Mouse (Mus musculus) layer of hippocampus, adult 18-20 months (tissue): ENCODE results near the gene Ldb1. TPM values are rescaled to one million over a fixed set of nuclear protein-coding genes. Genes with fewer than 3 reads are reported as not detected.

Source experiments
- DNase-seq, 2 experiments: peaks; one replicate each; pipeline ENCODE4 v3.0.0; 2022; ENCODE audit warnings: low spot score in 2 of 2
- long read RNA-seq: library from polyadenylated mRNA; stranded (forward); transcript quantifications from one replicate; pipeline ENCODE4 v2.0.0, GENCODE M21; 2021
- total RNA-seq, 2 experiments: library from RNA; stranded (reverse); gene quantifications; 2 replicates each; pipeline ENCODE4 v1.2.3; 2021

Gene Ldb1
- 100 to 1,000 TPM; 122 to 123 TPM for total RNA-seq
- long read RNA-seq, transcript Ldb1-207 (11 exons, 3,133 nt) = major isoform, 14 of 40 reads
- long read RNA-seq, transcript Ldb1-206 (11 exons, 2,108 nt) = minor isoform, 7 of 40 reads
- long read RNA-seq, partial matches to known transcripts = 14 of 40 reads
- long read RNA-seq, other reads (novel, unspliced or antisense) = 5 of 40 reads

DNA sequence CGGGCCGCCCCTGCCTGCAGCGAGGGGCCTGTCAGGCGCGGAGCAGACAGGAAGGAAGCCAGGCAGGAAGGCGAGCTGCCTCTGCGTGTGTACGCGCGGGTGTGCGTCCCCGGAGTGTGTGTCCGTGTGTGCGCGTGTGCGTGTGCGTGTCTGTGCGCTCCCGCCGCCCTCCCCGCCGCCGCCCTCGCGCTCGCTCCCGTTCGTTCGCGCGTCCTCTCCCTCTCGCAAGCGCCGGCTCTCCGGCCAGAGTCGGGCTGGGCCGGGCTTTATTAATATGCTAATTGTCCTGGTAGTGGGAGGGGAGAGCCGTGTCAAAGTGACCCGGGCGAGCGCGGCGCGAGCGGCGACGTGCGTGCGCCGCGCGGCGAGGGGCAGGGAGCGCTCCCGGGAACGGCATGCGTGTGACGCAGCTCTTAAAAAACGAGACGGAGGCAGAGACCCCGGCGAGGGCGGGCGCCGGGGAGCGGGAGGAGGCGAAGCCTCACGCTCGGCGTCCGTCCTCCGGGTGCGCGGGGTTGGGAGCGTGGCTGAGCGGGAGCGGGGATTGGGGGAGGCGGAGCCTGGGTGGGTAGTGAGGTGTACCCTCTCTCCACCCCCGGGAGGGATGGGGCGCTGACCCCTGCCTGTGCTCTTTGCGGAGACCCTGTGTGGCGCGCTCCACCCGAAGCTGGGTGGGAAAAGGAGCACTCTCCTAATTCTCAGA lies at the start of gene Ldb1:
Gene Ldb1 (minus strand): TSS at position 222 of the 703 bp plus-strand sequence.
- DNase-seq = peak; percentile 78 to 88

GRCm38 (mm10) chr19:46094144-46094543 lies 49.1 kb upstream of the Ldb1 start:
- DNase-seq = no peak

DNA sequence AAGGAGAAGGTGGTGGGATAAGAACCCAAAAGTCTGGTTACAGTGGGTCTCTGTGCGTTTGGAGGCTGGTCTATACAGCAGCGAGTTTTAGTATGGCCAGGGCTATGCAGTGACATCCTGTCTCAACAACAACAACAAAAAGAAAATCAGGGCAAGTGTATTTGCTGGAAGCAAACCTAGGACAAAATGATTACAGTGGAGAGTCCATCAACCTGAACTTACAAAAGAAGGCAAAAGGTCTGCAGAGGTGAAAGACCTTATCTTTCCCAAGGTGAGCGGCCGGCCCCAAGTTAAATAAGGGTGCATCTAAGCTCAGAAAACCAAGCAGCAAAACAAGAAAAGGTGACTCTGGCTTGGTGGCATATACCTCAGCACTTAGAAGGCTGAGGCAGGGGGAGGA lies 46.6 kb upstream of the Ldb1 start:
- DNase-seq = no peak

DNA sequence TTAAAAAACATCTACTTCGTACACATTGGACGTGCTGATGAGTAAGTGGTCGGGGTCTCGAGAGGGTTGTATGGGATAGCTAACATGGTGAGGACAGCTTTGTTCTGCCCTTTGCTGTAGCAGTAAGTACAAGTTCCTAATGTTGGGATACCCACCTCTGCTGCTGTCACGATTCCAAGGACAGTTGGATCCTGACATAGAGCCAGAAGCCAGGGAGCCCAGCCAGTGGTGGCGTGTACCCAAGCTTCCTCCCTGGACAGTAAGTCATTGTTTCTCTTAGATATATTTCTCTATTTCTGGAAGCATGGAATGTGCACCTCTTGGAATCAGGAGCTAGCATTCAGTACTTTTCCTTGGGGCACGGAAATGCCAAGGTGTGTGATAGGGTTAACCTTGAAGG lies 42.9 kb upstream of the Ldb1 start:
- DNase-seq = no peak

GRCm38 (mm10) chr19:46086337-46086736 lies 41.3 kb upstream of the Ldb1 start:
- peak; percentile 32 to 75 for DNase-seq

- no peak for DNase-seq
Measured at GRCm38 (mm10) chr19:46085185-46085584, 40.2 kb upstream of the Ldb1 start.

DNA sequence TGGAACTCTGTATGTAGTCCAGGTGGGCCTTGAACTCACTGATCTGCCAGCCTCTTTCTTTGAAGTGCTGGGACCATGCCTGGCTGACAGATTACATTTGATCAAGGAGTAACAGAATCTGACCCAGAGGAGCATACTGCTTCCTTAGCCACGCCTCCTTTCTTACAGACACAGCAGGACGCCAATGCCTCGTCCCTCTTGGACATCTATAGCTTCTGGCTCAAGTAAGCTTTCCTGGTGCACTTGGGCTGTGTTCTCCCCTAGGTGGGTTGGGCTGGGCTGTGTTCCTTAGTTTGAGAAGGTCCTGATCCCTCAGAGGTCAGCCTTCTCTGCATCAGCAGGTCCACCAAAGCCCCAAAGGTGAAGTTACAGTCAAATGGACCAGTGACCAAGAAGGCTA lies 33.5 kb upstream of the Ldb1 start:
- DNase-seq = no peak

DNA sequence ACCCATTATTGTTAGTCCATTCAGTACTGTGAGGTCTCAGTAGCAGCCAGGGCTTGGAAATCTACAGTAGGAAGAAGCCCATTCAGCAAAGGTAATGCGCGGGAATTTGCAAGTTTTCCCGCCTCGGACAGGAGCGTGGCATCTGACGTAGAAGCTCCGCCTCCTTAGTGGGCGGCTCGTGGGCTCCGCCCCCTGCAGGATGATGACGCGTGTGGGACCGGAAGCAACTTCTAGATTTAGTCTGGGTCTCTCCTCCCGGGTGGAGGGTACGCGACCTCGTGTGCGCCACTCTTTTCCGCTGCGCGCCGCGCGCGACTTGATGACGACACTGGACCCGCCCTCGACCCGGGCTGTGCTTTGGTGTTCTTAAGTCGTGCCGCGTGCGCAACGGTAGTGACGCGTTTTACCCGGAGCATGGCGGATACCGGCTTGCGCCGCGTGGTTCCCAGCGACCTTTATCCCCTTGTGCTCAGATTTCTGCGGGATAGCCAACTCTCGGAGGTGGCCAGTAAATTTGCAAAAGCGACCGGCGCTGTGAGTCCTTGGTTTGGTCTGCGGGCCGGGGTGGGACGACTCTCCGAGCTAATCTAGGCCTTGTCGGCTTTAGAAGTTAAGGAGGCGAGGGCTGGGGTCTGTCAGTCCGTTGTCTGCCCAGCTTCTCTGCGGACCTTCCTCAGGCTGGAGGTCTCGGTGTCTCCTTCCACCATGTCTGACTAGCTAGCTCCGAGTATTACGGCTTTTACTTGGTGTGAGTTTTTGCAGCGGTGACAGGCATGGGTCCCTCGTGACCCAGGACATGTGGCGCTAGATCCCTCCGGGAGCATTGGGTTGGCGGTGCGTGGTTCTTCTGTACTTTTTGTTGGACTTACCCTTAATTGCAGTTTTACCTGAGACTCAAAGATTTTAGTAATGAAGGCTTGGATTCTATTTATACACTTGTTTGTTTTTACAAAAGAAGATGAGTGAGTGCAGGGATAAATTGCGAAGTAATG lies 30.9 kb upstream of the Ldb1 start, which contains the start of gene Nolc1:
Gene Nolc1 (plus strand): TSS at position 248 of the 992 bp plus-strand sequence.
- peak; percentile 100 for DNase-seq

DNA sequence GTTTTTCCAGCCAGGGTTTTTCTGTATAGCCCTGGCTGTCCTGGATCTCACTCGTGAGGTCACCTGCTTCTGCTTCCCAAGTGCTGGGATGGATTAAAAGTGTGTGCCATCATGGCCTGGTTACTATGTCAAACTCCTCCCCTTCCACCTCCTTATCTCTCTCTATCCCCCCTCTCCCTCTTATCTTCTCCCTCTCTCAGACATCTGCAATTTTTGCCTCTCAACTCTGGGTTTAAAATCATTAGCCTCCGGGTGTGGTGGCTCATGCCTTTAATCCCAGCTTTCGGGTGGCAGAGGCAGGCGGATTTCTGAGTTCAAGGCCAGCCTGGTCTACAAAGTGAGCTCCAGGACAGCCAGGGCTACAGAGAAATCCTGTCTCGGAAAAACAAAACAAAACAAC lies 29.3 kb upstream of the Ldb1 start:
- DNase-seq = no peak

DNA sequence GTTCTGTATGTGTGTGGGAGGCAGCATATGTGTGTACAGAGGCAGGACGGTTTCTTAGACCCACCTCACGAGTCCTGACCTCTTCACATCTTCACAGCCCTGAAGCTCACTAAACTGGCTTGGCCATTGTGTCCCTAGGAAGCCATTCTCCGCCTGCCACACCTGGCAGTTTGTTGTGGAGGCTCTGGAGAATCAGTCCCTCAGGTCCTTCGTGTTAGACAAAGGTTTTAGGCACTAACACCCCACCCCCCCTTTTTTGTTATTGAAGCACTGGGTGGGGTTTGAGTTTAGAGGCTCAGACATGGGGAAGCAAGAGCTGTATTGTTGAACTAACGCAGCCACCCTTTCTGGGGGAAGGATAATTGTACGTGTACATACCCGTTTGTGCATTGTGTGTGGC lies 28.3 kb upstream of the Ldb1 start:
- DNase-seq = no peak

- DNase-seq = no peak
Measured at GRCm38 (mm10) chr19:46068054-46068453, 23.0 kb upstream of the Ldb1 start.

DNA sequence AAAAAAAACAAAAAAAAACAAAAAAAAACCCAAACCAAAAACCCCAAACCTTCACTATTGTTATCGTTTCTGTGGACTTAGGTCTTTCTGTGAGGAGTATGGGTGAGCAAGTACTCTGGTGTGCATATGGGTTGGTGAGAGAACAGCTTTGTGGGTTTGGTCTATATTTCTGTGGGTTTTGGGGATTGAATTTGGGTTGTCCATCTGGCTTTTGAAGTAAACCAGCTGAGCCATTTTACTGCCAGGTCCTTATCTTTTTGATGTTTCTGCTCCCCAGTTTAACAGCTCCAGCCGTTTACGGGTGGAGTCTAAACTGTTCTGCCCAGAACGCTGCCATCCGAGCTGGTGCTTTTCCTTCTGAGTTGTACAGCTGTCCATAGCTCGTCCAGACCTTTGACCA lies 15.8 kb upstream of the Ldb1 start:
- DNase-seq = no peak

GRCm38 (mm10) chr19:46058466-46058865 lies 13.5 kb upstream of the Ldb1 start:
- DNase-seq = no peak

GRCm38 (mm10) chr19:46056947-46057607 lies 12.1 kb upstream of the Ldb1 start:
- peak in 1 of 2 experiments; percentile 75 for DNase-seq

GRCm38 (mm10) chr19:46056388-46056946 lies 11.5 kb upstream of the Ldb1 start:
- DNase-seq = peak; percentile 91 to 97

DNA sequence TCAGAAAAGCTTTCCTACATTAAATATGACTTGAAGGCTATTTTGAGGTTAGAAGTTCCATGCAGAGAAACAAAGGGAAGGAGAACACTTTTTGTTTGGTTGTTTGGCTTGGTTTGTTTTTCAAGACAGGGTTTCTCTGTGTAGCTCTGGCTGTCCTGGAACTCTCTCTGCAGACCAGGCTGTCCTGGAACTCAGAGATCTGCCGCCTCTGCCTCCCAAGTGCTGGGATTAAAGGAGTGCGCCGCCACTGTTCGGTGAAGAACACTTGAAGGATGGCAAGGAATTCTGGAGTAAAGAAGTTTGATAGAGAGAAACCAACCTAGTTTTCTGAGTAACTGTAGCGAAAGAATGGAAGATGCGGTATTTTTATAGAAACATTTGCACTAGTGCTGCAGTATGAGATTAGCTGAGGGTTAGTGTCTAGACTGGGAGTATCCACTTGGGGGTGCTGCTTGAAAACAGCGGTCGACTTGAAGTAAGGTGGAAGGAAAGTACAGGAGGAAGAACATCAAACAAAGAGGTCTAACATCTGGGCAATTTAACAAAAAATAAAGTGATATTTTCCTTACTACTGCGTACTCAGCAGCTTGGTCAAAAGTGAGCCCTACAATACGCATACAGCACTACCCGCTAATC lies 10.9 kb upstream of the Ldb1 start:
- no peak for DNase-seq

- DNase-seq = no peak
Measured at GRCm38 (mm10) chr19:46050462-46050861, 5.4 kb upstream of the Ldb1 start.

DNA sequence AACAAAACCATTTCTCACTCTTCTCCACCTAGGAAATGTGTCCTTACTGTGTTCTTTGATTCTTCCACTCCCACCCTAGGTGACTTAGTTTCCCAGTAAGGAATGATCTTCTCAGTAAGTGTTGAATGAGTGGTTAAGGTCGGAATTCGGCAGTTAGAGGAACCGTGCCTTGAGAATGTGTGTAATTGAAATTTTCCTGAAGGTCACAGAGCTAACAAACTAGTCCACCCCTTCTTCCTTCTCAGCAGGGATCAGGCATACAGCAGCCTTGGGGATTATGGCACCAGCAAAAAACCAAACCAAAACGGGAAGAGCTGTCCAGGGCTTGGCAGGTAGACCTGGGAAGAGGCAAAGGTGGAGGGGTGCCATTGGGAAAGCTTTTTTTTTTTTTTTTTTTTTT lies 4.1 kb upstream of the Ldb1 start:
- DNase-seq = no peak

GRCm38 (mm10) chr19:46047426-46047825 lies 2.4 kb upstream of the Ldb1 start:
- DNase-seq = no peak

- DNase-seq = no peak
Measured at GRCm38 (mm10) chr19:46046621-46047025, 1.6 kb upstream of the Ldb1 start.
